Mouse (Mus musculus) lung, embryonic 16.5 days (tissue): Measurements from ENCODE around the gene Igf2r. TPM values are rescaled to one million over a fixed set of nuclear protein-coding genes. Genes with fewer than 3 reads are reported as not detected.

Experiments used
- ATAC-seq: fragments of 200-750 bp; cut with Nextera tagmentation; 2 replicates; pipeline ENCODE4 v1.8.0; 2017; ENCODE audit warnings: low read depth, mild to moderate bottlenecking, moderate library complexity
- H3K27ac ChIP-seq: fragments of 300-500 bp; sonication (generic); 2 replicates; pipeline ENCODE4 v1.5.1; 2014; ENCODE audit warnings: mild to moderate bottlenecking, control low read depth, low read length
- H3K27me3 ChIP-seq: fragments of 300-500 bp; sonication (generic); 2 replicates; pipeline ENCODE4 v1.6.1; 2014; ENCODE audit warnings: low read depth, low read length, mixed read lengths; ENCODE audit not compliant: control insufficient read depth, insufficient read depth
- H3K36me3 ChIP-seq: fragments of 300-500 bp; sonication (generic); 2 replicates; pipeline ENCODE4 v1.6.1; 2014; ENCODE audit warnings: low read length; ENCODE audit not compliant: control insufficient read depth, insufficient read depth
- H3K4me1 ChIP-seq: fragments of 300-500 bp; sonication (generic); replicated peaks from 2 replicates; pipeline ENCODE4 v1.6.1; 2014; ENCODE audit warnings: low read length, mixed read lengths; ENCODE audit not compliant: control insufficient read depth, insufficient read depth
- H3K4me2 ChIP-seq: fragments of 300-500 bp; sonication (generic); 2 replicates; pipeline ENCODE4 v1.6.1; 2014; ENCODE audit warnings: low read depth, low read length, control low read depth
- H3K4me3 ChIP-seq: fragments of 300-500 bp; sonication (generic); 2 replicates; pipeline ENCODE4 v1.5.1; 2014; ENCODE audit warnings: mild to moderate bottlenecking, low read length, control low read depth
- H3K9ac ChIP-seq: fragments of 300-500 bp; sonication (generic); 2 replicates; pipeline ENCODE4 v1.6.1; 2014; ENCODE audit warnings: low read length, control low read depth
- H3K9me3 ChIP-seq: fragments of 300-500 bp; sonication (generic); 2 replicates; pipeline ENCODE4 v1.6.1; 2016; ENCODE audit warnings: low read length; ENCODE audit not compliant: control insufficient read depth
- WGBS: fragments of 180-500 bp; shearing (Covaris S2); extraction: QIAGEN DNeasy Blood & Tissue Kit; methylation state at CpG from one replicate; pipeline ENCODE4 v1.1.7; 2014; 5-methylcytosine and 5-hydroxymethylcytosine counted together
- polyA plus RNA-seq: library from polyadenylated mRNA; unstranded; fragments of >200 nt; fragmentation: Nextera tagmentation; extraction: Ambion mirVana; gene quantifications from 2 replicates; pipeline ENCODE4 v1.2.1, GENCODE M21; 2015

The Igf2r gene
- polyA plus RNA-seq, 1 experiment from 2014 or later, result 64.4 TPM

DNA sequence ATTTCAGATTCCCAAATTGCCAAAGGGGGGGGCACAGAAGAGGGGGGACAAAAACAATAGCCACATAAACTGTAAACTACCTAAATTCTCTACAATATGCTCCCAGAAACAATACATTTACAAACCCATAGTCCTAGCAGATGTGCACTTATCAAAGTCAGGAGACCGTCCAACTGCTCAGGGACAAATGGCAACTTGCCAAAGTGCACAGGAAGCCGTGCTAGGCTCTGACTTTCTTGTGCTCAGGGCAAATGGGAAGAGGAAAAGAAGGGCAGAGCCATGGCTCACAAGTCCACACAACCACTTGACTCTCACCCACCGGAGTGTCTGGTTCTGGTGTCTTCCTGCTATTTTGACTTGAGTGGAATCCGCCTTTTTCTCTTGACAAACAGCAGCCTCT, 43.6 kb downstream of the Igf2r start:
- H3K9ac ChIP-seq, result no peak overlapping the region
- H3K4me2 ChIP-seq, result no peak overlapping the region
- H3K27me3 ChIP-seq, result no peaks in the 10 kb centered on the region
- no peaks in the 10 kb centered on the region for H3K9me3 ChIP-seq
- no peak overlapping the region for H3K4me3 ChIP-seq
- peaks cover 5% of the 10 kb centered on the region for H3K36me3 ChIP-seq
- H3K4me1 ChIP-seq, result peaks cover 39% of the 10 kb centered on the region
- H3K27ac ChIP-seq, result peak overlapping the region; percentile 93
- ATAC-seq, result peak; percentile 60
- WGBS, result 6% methylated on average over 4 of the region's 4 CpGs

DNA sequence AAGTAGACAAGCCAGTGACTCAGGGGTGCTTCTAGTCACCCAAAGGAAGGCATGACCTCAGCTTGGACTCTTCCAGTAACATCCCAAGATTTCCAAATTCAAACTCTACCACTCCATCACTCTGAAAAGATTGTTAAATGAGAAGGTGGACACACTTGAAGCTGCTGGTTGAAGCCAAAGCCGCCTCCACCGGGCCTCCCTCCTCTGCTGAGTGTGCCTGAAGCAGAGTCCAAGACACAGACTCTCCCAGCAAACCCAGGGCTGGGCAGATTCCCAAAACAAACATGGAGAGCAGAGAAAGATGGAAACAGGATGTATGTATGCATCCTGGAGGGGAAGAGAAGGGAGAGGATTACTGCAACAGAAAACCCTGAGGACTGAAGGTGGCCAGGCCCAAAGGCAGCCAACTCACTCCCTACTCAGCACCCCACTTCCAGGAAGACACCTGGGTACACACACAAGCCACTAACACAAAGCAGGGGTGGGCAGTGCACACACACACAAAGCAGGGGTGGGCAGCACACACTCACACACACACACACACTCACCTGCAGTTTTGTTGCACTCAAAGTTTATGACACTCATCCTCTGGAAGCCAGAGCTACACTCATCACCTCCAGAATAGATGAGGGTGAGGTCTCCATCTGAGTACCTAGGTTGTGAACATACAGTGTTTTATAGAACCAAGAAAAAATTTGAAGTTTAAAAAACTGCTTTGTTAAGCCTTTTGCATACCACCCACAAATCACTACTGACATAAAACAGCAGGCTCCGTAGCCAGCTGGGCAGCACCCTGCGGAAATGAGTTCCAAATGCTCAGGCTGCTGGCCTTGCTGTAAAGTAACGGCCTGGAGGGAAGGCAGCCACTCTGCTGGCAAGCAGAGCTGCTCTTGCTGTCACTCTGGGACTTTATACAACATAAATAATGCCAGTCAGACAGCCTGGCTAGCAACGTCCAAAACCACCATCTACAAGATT, 44.4 kb downstream of the Igf2r start:
- ATAC-seq, result peak; percentile 65
- Histone ChIP-seq H3K27ac (peak overlapping the region; percentile 93), H3K4me1 (peaks cover 39% of the 10 kb centered on the region), H3K4me3 (no peak overlapping the region), H3K9ac (peak overlapping the region; percentile 18; the same call in 1 of the 2 replicates), H3K36me3 (no peaks in the 10 kb centered on the region), H3K4me2 (no peak overlapping the region), H3K9me3 (no peaks in the 10 kb centered on the region), H3K27me3 (no peaks in the 10 kb centered on the region)
- WGBS, result 16% methylated on average over 6 of the region's 6 CpGs

DNA sequence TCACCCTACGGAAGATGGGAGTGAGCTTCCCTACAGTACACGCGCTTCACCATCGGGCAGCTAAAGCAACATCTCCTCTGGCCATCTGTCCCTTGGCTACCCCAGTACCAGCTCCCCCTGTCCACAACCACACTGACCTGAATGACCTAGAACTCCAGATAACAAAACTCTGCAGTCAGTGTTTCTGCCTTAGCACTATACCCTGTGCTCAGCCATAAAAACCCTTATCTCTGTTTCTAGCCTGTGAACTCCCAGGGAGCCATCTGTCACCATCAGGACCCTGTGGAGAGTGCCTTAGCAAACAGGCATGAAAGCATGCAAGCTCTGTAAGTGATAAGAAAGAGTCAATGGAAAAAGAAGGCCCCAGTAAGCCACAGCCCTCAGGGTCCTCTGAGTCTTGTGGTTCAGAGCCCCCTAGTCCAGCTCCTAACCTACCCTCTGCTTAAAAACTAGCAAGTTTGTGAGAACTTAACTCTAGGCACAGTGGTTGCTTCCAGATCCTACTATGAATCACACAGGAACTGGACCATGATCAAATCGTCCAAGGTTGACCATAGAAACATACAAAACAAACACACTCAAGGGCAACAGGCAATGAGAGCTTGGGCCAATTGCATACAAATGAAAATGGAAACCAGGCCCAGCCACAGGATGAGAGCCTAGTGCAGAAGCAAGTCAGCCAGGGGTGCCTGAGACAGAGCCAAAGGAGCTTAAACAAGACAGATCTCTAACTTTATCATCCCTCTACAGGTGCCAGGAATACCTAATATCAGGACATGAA, 45.3 kb downstream of the Igf2r start:
- H3K9ac ChIP-seq, result no peak overlapping the region
- no peaks in the 10 kb centered on the region for H3K9me3 ChIP-seq
- H3K27me3 ChIP-seq, result no peaks in the 10 kb centered on the region
- H3K4me1 ChIP-seq, result peaks cover 39% of the 10 kb centered on the region
- no peak overlapping the region for H3K4me3 ChIP-seq
- no peak for ATAC-seq
- whole genome bisulfite sequencing, result 63% methylated on average over 5 of the region's 5 CpGs
- H3K36me3 ChIP-seq, result no peaks in the 10 kb centered on the region; the same call in 1 of the 2 replicates
- peak overlapping the region; percentile 93 for H3K27ac ChIP-seq
- no peak overlapping the region for H3K4me2 ChIP-seq

DNA sequence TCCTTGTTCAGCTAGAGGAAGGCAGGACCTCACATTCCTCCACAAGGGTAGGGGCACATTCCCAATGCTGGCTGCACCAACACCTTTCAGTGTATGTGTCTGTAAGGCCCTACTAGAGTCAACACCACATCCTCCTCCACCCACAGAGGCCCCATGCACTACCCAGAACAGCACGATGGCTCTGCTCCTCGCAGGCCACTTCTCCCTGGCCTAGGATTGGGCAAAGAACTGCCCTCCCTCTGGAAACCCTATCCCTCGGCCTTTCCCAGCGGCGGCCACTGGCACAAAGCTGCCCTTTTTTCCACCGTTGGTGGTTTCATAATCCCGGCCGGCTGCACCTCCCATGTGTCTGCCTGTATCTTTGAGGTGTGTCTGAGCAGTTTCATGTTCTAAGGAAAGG, 46.8 kb downstream of the Igf2r start:
- H3K27ac ChIP-seq, result peak overlapping the region; percentile 68
- no peaks in the 10 kb centered on the region for H3K9me3 ChIP-seq
- peaks cover 4% of the 10 kb centered on the region for H3K36me3 ChIP-seq
- H3K27me3 ChIP-seq, result no peaks in the 10 kb centered on the region
- no peak overlapping the region for H3K4me2 ChIP-seq
- WGBS, result 35% methylated on average over 8 of the region's 8 CpGs
- no peak overlapping the region for H3K4me3 ChIP-seq
- peaks cover 42% of the 10 kb centered on the region for H3K4me1 ChIP-seq
- no peak overlapping the region for H3K9ac ChIP-seq
- ATAC-seq, result peak; percentile 32; the same call in 1 of the 2 replicates

DNA sequence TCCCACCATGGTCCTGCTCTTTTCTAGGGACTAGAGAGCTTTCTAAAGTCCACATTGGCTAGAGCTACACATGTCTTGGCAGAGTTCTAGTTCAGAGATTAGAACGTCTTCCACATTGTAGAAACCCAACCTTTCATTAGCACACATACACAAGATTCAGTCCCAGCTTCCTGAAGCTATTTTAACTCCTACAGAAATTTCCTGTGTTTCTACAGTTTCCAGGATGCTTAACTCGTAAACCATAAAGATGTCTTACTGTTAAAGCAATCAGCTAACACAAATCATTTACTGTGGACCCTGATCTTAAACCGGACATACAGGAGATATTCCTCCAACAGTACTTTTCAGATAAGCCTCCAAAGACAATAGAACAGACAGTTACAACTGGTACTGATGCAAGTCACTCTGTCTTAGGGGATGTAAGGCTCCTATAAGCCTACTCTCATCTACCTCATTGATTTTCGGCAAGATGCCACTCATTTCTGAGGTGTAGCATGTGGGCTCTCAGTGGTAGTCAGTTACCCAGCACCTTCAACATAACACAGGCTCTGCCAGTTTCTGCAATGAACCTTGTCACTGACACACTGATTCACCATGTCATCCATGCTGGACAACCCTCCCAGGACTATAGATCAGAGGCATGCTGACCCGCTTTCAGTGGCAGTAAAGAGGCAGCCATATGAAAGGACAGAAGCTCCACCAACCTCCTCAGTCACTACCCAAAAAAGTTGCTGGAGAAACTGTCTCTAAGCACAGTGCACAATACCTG, 48.2 kb downstream of the Igf2r start:
- Histone ChIP-seq H3K27me3 (no peaks in the 10 kb centered on the region), H3K4me3 (no peak overlapping the region), H3K36me3 (peaks cover 10% of the 10 kb centered on the region), H3K27ac (peak overlapping the region; percentile 62), H3K4me1 (peaks cover 37% of the 10 kb centered on the region), H3K9ac (no peak overlapping the region), H3K4me2 (no peak overlapping the region), H3K9me3 (no peaks in the 10 kb centered on the region)
- ATAC-seq, result no peak
- 72% methylated on average over 5 of the region's 5 CpGs for WGBS

DNA sequence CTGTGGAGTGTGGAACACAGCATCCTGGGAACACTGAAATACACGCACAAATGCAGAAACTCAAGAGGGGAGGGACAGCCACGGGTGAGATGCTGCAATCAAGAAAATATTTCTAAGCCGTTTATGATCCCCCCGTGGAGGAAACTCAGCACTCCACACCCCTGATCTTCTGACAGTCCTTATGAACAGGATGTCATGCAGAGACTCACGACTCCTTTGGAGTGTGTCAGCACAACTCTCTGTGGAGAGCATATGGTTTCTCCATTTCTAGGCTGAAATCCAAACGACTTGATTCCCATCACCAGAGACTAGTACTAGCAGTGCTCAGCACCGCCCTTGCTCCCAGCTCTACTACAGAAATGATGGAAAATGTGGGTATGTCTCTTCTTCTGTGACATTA, 51.2 kb downstream of the Igf2r start:
- 47% methylated on average over 7 of the region's 7 CpGs for WGBS
- H3K4me1 ChIP-seq, result peaks cover 14% of the 10 kb centered on the region
- no peak overlapping the region for H3K4me2 ChIP-seq
- no peak overlapping the region for H3K9ac ChIP-seq
- H3K36me3 ChIP-seq, result peaks cover 20% of the 10 kb centered on the region
- H3K9me3 ChIP-seq, result no peaks in the 10 kb centered on the region
- peak; percentile 11; the same call in 1 of the 2 replicates for ATAC-seq
- no peak overlapping the region for H3K4me3 ChIP-seq
- H3K27ac ChIP-seq, result peak overlapping the region; percentile 29
- no peaks in the 10 kb centered on the region for H3K27me3 ChIP-seq

DNA sequence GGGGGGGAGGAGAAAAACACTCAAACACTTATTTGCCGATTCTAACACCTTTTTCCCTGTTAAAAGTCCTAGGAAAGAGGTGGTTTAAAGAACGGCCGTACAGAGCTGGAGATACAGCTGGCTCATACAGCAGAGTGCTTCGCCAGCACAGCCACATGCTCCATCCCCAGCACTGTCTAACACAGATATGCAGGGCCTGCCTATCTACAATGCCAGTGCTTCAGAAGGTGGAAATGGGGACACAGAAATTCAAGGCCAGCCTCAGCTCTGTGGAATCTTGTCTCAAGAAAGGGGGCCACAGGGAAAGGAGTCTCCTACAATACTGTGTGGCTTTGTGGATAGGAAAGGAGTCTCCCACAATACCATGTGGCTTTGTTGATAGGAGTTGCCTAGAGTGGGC, 52.0 kb downstream of the Igf2r start:
- no peak overlapping the region; the same call in 1 of the 2 replicates for H3K27ac ChIP-seq
- 57% methylated on average over 4 of the region's 4 CpGs for WGBS

DNA sequence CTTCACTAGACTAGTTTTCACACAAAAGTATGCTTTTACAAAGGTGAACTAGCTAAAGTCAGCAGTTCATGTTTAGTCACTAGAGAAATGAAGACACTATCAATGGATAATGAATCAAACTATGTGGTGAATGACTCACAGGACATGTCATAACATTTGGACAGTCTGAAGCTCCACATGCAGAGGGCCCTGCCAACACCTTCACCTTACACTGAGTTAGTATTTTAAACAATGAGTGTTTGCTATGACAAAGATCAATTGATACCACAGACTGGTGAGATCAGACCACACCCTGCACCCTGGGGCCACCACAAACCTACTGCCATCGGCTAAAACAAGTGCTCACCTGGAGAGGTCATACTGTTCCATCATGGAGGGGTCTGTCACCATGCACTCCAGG, 54.4 kb downstream of the Igf2r start:
- Histone ChIP-seq H3K4me2 (no peak overlapping the region), H3K4me1 (peaks cover 7% of the 10 kb centered on the region), H3K9ac (no peak overlapping the region), H3K36me3 (peaks cover 29% of the 10 kb centered on the region), H3K4me3 (no peak overlapping the region), H3K27me3 (no peaks in the 10 kb centered on the region), H3K27ac (no peak overlapping the region), H3K9me3 (no peaks in the 10 kb centered on the region)
- no peak for ATAC-seq
- 35% methylated on average over 1 of the region's 1 CpGs for WGBS

More for the DNA sequence above, 52.0 kb downstream of the Igf2r start:
- no peak for ATAC-seq
- H3K4me3 ChIP-seq, result no peak overlapping the region
- peaks cover 20% of the 10 kb centered on the region for H3K36me3 ChIP-seq
- no peaks in the 10 kb centered on the region for H3K27me3 ChIP-seq
- no peak overlapping the region for H3K9ac ChIP-seq
- no peaks in the 10 kb centered on the region for H3K9me3 ChIP-seq
- no peak overlapping the region for H3K4me2 ChIP-seq
- H3K4me1 ChIP-seq, result peaks cover 10% of the 10 kb centered on the region
